In the genomic region with DNA sequence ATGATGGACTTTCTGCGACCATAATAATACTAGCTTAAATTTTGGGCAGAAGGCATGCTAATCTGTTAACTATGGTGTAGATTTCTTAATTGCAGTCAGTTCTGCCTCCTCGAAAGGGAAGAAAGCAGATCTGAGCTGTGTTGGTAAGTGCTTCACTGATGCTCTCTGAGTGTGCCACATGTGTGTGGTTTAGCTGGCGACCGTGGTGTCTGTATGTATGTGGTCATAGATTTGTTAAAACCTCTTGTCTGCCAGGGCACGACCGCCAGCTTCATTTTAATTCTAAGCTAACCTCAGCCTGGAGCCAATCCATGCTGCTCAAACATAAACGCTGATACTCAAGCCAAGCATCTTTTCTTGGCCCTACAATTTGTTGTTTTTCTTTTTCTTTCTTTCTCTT, we compare ENCODE assay signal across 23 mouse cellular contexts.
"Had no signal": no experiment of that assay in that cellular context is flagged by ENCODE, and none has a peak within 500 bp of the region (broad histone marks: within the 10 kb centered on the region; RNA-seq: fewer than 3 reads in every experiment).

No protein-coding gene starts in this region.

- H3K4me2 ChIP-seq: heart, embryonic 12.5 days; hindbrain, embryonic 13.5 days; hindbrain, embryonic 15.5 days; kidney, embryonic 15.5 days; limb, embryonic 12.5 days; liver, embryonic 11.5 days; liver, embryonic 13.5 days had no signal

- H3K4me3 ChIP-seq: heart, embryonic 12.5 days; hindbrain, embryonic 13.5 days; hindbrain, embryonic 15.5 days; kidney, embryonic 15.5 days; left cerebral cortex, adult 2 months; limb, embryonic 10.5 days; limb, embryonic 12.5 days; liver, embryonic 13.5 days had no signal

- H3K36me3 ChIP-seq: heart, embryonic 12.5 days; hindbrain, embryonic 13.5 days; hindbrain, embryonic 15.5 days; kidney, embryonic 15.5 days; limb, embryonic 10.5 days; limb, embryonic 12.5 days; liver, embryonic 13.5 days had no signal

- DNase-seq: gastrocnemius, postnatal 14 days; gastrocnemius, postnatal 36 days; heart, adult 11 months; heart, postnatal 14 days; heart, postnatal 36 days; kidney, adult 11 months; kidney, adult 2 months; kidney, adult 9 months; kidney, postnatal 14 days; kidney, postnatal 36 days; liver; liver, embryonic 13.5 days had no signal

- H3K27ac ChIP-seq: hindbrain, embryonic 13.5 days; hindbrain, embryonic 15.5 days; hindbrain, postnatal 0 days; kidney, embryonic 15.5 days; kidney, postnatal 0 days; left cerebral cortex, adult 2 months; limb, embryonic 10.5 days; limb, embryonic 12.5 days; liver, embryonic 13.5 days had no signal

- ATAC-seq: hindbrain, postnatal 0 days; intestine, embryonic 16.5 days had no signal

- H3K4me1 ChIP-seq: heart, embryonic 12.5 days; hindbrain, embryonic 13.5 days; hindbrain, embryonic 15.5 days; kidney, embryonic 15.5 days; limb, embryonic 10.5 days; limb, embryonic 12.5 days; liver, embryonic 13.5 days had no signal

- H3K27me3 ChIP-seq: heart, embryonic 12.5 days; hindbrain, embryonic 13.5 days; hindbrain, embryonic 15.5 days; kidney, embryonic 15.5 days; limb, embryonic 12.5 days; liver, embryonic 13.5 days had no signal

- H3K9ac ChIP-seq: heart, embryonic 12.5 days; hindbrain, embryonic 13.5 days; hindbrain, embryonic 15.5 days; kidney, embryonic 15.5 days; limb, embryonic 12.5 days; liver, embryonic 13.5 days had no signal

- H3K9me3 ChIP-seq: heart, embryonic 12.5 days; hindbrain, embryonic 13.5 days; hindbrain, embryonic 15.5 days; kidney, embryonic 15.5 days; limb, embryonic 10.5 days; limb, embryonic 12.5 days; liver, embryonic 13.5 days had no signal
